Mouse (Mus musculus) testis, adult 2 months (tissue): ENCODE results near the gene Slc24a2.

Experiments
- CTCF ChIP-seq: fragments of 200-500 bp; IDR thresholded peaks from 2 replicates; pipeline ENCODE4 v1.5.1; 2012; ENCODE audit warnings: low read depth, mild to moderate bottlenecking, inconsistent platforms, low read length, moderate library complexity; ENCODE audit not compliant: control insufficient read depth, insufficient read depth, insufficient replicate concordance
- POLR2A ChIP-seq: fragments of 200-500 bp; IDR thresholded peaks from 2 replicates; pipeline ENCODE4 v1.6.1; 2012; ENCODE audit warnings: low read depth, mild to moderate bottlenecking, inconsistent platforms, low read length, moderate library complexity; ENCODE audit not compliant: control insufficient read depth

- TF ChIP-seq CTCF (no peak), POLR2A (no peak)
These were observed 205.7 kb downstream of the Slc24a2 start for GRCm38 (mm10) chr4:87024556-87024955.
